Mouse (Mus musculus) c-Kit-positive CD71-positive TER-119-negative erythroid progenitor cells, embryonic 14.5 days (primary cell): Measurements from ENCODE around the gene St3gal3.

Source experiments
- DNase-seq: peaks from one replicate; pipeline ENCODE4 v3.0.0-alpha.2; 2013; ENCODE audit warnings: low read depth

Gene St3gal3

DNA sequence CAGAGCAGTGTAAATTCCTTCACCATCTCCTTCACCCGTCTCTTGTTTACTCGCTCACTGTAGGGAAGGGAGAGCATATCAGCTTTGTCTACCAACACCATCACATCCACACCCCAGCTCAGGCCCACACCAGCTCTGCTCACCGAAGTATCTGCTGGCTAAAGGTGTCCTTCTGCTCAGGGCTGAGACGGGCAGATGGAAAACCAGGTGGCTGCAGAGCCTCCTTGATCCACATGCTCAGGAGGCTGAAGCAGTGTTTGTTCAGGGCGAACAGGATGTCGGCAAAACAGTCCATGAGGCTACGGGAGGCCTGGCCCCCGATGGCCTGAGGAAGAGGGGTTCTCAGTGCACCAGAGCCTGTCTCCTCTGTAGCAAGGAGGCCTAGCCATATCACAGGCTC is 240.1 kb downstream of the St3gal3 start:
- DNase-seq = no peak

DNA sequence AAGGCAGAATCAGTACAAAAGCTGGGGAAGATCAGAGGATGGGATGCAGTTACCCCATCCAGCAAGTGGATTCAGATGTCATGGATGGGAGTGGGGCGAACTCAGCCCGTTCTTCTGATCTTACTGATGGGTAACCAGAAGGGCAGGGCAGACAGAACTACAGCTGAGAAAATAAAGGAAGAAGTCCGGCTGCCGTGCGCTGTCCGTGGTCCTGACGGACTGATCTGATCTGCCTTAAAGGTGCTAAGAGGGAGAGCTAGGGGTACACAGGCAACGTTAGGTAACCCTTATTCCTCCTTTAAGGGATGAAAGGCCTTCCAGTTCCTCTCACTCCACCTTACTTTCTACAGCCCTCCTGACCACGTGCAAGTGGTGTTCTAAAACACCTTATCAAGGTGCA is 241.3 kb downstream of the St3gal3 start:
- DNase-seq = peak; percentile 71

DNA sequence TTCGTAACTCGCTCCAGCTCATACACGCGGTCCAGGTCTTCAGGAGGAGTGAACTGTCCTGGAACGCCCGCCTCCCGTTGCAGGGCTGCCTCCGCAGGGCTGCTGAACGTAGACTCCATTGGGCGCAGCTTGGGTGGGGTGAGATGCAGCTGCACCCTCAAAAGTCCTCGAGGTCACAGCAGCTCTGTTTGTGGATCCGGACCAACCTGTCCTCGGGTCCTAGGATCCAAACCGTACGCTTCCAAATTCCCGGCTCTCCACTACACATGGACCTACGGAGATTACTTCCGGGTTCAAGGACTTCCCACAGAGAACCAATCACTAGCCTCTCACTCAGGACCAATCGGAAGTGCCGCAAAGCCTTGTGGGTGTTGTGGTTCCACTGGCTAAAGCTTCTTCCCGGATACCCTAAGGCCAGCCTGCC is 243.0 kb downstream of the St3gal3 start, which contains the start of gene Dph2:
Gene Dph2, minus strand, starts transcription at position 295 of the 424 bp plus-strand sequence.
- DNase-seq = peak; percentile 86

DNA sequence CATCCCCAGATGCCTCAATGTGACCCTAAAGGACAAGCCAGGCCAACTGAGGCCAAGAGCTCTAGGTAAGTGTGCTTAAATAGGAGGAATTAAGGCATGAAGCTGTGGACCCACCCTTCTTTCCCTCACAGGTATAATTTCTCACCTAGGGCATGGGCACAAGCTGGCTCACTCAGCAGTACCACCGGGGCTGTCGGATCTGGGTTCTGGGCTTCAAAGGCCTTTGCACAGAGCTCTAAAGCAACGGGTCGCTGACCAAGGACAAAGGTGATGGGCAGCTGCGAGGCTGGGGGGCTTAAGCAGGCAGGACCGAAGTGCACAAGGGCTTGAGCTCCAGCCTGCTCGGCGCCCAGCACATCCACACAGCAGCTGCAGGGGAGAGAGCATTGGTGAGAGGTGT is 244.0 kb downstream of the St3gal3 start:
- no peak for DNase-seq

DNA sequence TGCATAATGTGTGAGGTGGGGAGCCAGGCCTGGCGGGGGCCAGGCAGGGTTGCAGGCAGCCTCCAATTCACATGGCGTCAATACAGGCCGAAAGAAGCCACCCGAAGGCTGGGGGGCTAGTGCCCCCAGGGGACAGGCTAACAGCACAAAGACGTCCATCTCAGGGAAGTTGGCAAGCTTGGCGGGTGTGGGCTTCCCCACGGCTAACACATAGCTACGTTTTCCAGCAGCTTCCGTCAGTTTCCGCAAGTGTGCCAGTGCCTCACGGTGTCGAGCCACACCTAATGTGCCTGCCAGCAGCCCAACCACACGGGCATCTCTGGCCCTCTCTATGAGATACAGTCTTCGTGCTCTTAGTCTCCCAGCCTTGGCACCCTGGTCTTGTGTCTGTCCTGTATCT is 244.7 kb downstream of the St3gal3 start:
- no peak for DNase-seq

DNA sequence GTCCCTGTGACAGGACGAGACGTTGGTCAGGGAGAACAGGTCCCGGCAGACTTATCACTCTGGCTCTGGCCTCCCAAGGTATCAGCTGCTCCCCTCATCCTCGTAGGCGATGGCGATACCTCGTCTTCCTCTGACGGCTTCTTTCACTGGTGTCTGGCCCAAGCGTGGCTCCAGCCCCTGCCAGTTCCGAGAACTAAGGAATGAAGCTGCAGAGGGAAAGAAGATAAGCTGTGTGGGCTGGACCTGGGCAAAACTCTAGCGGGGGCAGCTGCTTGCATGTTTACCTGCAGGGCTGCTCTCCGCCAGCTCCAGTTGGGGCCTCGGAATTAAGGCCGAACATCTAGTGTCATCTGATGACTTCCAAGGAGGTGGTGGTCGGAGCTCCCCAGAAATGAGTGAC is 245.2 kb downstream of the St3gal3 start:
- DNase-seq = no peak

DNA sequence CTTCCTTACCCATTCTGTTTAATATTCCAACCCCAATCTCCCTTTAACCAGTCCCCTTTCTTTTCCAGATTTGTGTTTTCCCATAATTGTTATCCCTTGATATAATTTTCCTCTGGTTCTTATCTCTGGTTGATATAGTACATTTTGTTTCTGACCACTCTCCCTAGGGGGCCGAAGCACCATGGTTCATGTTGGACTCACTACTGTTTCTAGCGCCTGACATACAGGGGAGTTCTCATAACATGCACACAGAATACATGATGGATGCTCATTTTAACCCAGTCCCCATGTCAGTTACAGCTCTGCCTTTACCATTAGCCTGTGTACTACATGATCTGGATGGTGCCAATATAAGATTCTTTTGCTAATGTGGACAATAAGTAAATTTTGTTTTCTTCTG is 246.8 kb downstream of the St3gal3 start:
- DNase-seq = no peak

DNA sequence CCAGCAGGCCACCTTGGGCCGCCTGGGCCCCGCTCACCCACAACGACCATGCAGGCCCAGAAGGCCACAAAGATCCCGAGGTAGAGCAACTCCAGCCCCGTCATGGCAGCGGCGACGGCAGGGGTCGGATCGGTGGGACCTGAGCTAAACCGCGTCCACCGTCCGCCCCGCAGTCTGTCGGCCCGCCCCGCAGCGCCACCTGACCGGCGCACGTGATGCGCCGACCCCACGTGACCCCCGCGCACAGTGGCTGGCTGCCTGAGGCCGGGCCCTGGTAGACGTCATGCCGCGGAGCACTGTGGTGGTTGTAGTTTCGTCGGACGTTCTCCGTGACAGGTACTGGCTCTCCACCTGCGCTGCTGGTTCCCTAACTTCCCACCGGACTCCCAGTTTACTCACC is 247.6 kb downstream of the St3gal3 start, which contains the start of gene Atp6v0b:
Gene Atp6v0b, minus strand, starts transcription at position 201 of the 400 bp plus-strand sequence.
- DNase-seq = peak; percentile 81

DNA sequence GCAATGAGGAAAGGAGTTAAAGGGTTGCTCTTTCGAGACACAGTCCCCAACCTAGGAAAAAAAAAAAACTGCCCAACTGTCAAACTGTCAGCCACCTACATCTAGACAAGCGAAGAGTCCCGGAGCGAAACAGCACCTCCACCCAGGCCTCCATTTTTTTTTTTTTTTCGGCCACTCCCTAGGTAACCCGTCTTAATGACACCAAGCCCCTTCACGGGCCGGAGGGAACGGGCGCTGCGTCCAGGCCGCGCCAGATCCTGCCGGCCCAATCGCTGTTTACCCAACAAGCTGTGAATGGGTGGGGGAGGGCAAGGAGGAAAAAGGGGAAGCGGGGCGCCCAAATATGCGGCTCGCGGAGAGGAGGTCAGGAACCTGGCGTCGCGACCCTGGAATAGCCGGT is 248.1 kb downstream of the St3gal3 start:
- DNase-seq = no peak

DNA sequence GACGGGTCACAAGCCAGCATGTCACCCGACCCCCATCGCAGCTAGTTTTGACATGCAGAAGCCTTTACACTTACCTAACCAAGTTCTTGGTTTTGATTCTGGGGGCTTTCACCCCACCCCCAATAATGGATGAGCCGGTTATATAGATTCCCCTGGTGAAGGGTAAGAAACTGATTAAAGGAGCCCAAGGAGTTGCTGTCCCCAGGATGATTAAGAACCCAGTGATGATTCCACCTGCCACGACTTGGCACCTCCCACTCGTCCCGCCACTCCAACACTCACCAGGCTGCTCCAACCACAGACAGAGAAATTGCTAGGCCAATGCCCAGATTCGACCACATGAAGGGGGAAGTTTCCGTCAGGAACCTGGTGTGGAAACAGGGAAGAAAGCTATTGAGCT is 248.7 kb downstream of the St3gal3 start:
- no peak for DNase-seq

DNA sequence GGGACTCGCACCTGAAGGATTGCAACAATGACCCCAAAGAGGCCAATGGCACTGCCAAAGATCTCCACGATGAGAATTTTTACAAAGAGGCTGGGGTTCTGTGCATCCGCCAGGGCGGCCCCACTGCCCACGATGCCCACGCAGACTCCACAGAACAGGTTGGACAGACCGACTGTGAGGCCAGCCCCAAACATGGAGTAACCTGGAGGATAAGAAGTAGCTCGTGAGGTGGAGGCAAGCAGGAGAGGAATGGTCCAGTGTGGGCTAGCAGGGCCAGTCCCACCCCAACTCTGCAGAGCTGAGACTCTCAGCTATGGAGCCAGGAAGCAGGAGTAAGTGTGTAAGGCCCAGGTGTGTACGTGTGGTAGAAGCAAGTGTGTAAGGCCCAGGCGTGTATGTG is 249.6 kb downstream of the St3gal3 start:
- no peak for DNase-seq

DNA sequence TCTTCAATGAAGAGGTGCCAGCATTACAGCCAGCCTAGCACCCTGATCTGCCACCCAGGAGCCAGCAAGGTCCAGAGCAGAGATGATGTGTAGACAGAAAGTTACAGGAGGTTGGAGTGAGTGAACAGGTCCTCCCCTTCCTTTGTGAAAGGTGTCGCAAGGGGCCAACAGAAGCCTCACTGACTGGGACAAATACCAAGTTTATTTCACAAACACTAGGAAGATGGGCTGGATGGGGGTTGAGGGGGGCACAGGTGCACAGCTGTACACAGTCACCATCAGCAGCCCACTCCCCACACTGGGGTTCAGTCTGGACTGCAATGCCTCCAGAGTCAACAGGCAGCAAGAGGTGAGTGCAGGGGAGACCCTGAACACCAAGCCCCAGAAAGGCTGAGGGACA is 250.6 kb downstream of the St3gal3 start:
- no peak for DNase-seq

DNA sequence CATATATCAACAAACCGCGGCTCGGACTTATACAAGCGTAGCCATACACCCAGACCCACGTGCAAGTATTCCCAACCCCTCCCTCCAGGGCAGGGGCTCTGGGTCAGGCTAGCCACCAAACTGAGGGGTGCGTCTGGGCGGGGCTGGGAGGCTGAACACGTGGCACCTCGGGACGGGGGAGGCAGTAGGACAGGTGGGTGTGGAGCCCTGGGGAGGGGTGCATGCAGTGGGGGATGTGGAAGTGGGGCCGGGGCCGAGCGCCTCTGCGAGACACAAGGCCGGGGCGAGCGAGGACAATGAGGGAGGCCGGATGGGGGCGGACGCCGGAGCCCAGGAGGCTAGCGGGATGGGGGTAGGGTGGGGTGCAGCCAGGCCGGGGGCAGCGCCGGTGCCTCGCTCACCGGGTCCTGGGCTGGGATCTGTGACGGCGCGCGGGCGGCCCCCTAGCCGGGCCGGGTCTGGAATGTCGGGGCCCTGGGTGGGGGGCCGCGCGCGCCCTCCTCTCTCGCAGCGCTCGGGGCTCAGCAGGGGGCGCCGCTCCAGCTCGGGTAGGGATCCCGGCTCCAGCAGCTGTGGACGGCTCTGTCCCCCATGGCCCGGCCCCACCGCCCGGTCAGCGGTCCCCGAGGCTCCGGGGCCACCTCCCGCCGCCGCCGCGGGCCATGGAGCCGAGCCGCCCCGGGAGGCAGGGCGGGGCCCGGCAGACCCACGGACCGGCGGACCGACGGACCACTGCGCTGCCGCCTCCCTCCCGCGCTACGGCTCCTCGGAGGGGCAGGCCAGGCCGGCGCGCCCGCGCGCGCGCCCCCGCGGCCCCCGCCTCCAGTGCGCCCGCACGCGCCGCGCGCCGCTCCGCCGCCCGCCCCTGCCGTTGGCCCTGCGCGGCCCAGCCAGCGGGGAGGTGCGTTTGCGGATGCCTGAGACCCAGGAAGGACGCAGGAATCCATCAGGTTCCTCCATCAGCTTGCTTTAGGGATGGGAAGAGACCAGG is 251.7 kb downstream of the St3gal3 start, which contains the start of gene B4galt2:
Gene B4galt2, minus strand, starts transcription at position 787 of the 991 bp plus-strand sequence.
- no peak for DNase-seq
